Mouse (Mus musculus): ENCODE results near the gene Tspan11. TPM values are rescaled to one million over a fixed set of nuclear protein-coding genes. Genes with fewer than 3 reads are reported as not detected.

Gene Tspan11
- polyA plus RNA-seq, 1 experiment from 2014 or later = 7.8 TPM

DNA sequence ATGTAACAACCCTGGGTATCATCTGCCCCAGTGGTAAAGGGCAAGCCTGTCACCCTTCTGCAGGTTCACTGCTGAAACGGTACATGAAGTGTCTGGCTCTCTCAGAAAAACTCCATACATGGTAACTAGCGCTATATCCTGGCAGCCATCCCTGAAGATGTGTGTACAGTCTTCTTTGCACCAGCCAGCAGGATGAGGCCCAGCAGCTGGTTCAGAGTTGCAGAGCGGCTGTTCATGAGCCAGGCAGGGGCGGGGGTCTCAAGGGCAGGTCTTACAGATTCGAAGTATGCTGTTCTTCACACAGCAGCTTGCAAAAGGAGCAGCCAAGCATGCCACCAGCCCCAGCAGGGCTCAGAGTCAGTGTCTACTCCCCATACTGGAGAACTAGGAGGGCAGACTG lies 116.2 kb downstream of the Tspan11 start:
- Histone ChIP-seq H3K27me3 (ENCODE audit: insufficient read depth, low read length) (no peaks in the 10 kb centered on the region), H3K9me3 (ENCODE audit: low read length) (no peaks in the 10 kb centered on the region), H3K4me2 (replicated peaks; ENCODE audit: low read depth, low read length) (no peak overlapping the region), H3K27ac (ENCODE audit: low read length) (no peak overlapping the region), H3K4me3 (ENCODE audit: low read length) (no peak overlapping the region), H3K9ac (replicated peaks; ENCODE audit: low read length) (no peak overlapping the region), H3K4me1 (ENCODE audit: insufficient read depth, low read length) (peaks cover 20% of the 10 kb centered on the region), H3K36me3 (ENCODE audit: insufficient read depth, low read length) (no peaks in the 10 kb centered on the region)
- peak; percentile 17; the same call in 1 of the 2 replicates for ATAC-seq (ENCODE audit: low FRiP score, low TSS enrichment)
- 46% methylated on average over 5 of the region's 5 CpGs for WGBS

Other genes with a start within 250 kb of the Tspan11 start
- 0.10 TPM in 1 of 2 replicates, not detected in the other for gene Prmt8, start 118.1 kb upstream of the Tspan11 start, polyA plus RNA-seq (2015; fragmentation: Nextera tagmentation; extraction: Ambion mirVana)